Mouse (Mus musculus): Measurements from ENCODE around the gene Mad1l1. TPM values are rescaled to one million over a fixed set of nuclear protein-coding genes. Genes with fewer than 3 reads are reported as not detected.

Gene Mad1l1
- polyA plus RNA-seq, 1 experiment from 2014 or later: 39.8 TPM

DNA sequence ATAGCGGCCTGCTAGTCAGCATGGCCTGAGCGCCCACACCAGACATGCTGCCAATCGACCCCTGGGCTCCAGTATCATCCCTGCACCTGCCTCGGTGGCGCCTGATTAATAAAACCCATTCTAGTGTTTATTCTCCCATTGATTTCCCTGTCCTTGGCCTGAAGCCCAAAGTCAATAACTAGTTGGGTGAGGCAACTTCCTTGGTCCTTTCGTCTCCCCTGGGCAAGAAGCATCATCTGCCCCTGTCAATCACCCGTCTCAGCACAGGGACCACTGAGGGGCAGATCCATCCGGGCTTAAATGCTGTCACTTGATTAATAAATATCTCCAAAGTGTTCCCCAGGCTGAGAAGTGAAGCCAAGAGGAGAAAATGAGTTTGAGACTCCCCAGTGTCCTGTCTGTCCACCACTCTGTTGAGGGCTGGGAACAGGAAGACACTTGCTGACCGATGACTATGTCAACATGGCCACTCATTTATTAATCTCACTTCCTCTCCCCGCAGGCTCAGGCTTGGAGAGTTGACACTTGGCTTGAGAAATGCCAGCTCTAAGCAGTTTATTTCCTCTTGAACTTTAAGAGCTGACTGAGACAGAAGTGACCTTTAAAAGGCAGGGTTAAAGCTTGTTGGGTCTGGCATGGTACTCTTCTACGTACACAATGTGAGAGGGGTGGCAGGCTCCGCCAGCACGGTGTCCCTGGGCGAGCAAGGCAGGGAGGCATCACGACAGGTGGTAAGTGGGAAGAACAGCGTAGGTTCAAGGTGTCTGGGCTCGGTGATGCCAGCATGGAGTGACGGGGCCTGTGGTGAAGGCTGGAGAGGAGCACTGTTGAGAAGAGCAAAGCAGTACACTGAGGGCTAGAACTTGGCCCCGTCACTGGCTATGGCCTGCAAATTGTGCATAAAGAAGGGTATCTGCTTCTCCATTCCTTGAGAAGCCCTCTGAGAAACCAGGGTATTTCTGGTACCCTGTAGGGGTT is 114.3 kb downstream of the Mad1l1 start:
- no peak overlapping the region for H3K4me3 ChIP-seq (replicated peaks)
- H3K9ac ChIP-seq: no peak overlapping the region
- H3K27me3 ChIP-seq (replicated peaks): no peaks in the 10 kb centered on the region
- peaks cover 7% of the 10 kb centered on the region; the same call in 1 of the 2 replicates for H3K4me1 ChIP-seq
- WGBS: 75% methylated on average over 19 of the region's 19 CpGs
- H3K9me3 ChIP-seq: no peaks in the 10 kb centered on the region
- H3K4me2 ChIP-seq: no peak overlapping the region
- no peaks in the 10 kb centered on the region for H3K36me3 ChIP-seq
- no peak for ATAC-seq (ENCODE audit: insufficient read depth, low FRiP score, low read depth)
- H3K27ac ChIP-seq: no peak overlapping the region

DNA sequence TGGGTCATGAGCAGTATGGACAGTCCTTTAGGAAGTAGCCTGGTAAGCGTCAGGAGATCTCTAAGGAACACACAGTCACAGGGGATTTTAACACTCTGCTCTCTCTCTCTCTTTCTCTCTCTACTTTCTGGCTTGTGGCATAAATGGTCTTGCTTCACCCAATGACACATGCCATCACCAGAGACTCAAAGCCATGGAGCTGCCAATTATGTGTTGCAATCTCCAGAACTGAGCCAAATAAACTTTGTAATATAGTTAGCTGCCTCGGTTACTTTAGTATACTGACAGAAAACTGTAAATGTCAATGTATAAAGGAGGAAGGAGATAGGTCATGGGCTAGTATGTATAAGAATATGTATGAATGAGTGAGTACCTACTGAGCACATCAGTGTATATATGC is 115.4 kb downstream of the Mad1l1 start:
- H3K27ac ChIP-seq: no peak overlapping the region
- H3K4me1 ChIP-seq: peaks cover 7% of the 10 kb centered on the region; the same call in 1 of the 2 replicates
- no peaks in the 10 kb centered on the region for H3K9me3 ChIP-seq
- no peak for ATAC-seq (ENCODE audit: insufficient read depth, low FRiP score, low read depth)
- 83% methylated on average over 2 of the region's 2 CpGs for WGBS
- H3K27me3 ChIP-seq (replicated peaks): no peaks in the 10 kb centered on the region
- H3K36me3 ChIP-seq: no peaks in the 10 kb centered on the region
- no peak overlapping the region for H3K9ac ChIP-seq
- H3K4me2 ChIP-seq: no peak overlapping the region
- no peak overlapping the region for H3K4me3 ChIP-seq (replicated peaks)

DNA sequence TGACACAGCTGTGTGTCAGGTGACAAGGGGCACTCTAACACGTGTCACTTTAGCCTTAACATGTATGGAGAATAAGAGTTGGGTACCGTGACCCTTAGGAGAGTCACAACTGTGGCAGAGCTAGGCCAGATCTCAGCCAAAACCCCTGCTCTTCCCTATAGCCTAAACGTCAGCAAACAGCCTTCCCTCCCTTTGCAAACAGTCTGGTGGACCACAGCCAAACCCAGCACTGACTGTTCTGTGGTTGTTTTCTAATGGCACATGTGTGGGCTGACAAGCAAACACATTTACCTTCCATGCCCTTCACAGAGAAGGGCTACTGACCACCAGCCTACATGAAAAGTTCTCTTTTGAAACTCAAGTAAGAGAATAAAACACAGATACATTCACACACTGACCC is 116.9 kb downstream of the Mad1l1 start:
- Histone ChIP-seq H3K4me3 (replicated peaks) (no peak overlapping the region), H3K4me2 (no peak overlapping the region), H3K36me3 (no peaks in the 10 kb centered on the region), H3K27ac (no peak overlapping the region), H3K4me1 (peaks cover 7% of the 10 kb centered on the region; the same call in 1 of the 2 replicates), H3K9me3 (no peaks in the 10 kb centered on the region), H3K27me3 (replicated peaks) (no peaks in the 10 kb centered on the region), H3K9ac (no peak overlapping the region)
- ATAC-seq (ENCODE audit: insufficient read depth, low FRiP score, low read depth): no peak
- WGBS: 64% methylated on average over 3 of the region's 3 CpGs

DNA sequence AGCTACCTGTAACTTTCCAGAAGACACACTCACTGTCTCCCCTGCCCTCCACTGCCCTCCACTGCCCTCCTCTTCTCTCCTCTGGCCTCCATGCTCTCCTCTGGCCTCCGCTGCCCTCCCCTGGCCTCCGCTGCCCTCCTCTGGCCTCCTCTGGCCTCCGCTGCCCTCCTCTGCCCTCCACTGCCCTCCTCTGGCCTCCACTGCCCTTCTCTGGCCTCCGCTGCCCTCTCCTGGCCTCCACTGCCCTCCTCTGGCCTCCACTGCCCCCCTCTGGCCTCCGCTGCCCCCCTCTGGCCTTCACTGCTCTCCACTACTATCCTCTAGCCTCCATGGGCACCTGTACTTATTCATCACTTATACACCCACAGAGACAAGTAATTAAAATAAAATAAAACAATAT is 117.3 kb downstream of the Mad1l1 start:
- Histone ChIP-seq H3K9me3 (no peaks in the 10 kb centered on the region), H3K4me3 (replicated peaks) (no peak overlapping the region), H3K4me1 (peaks cover 7% of the 10 kb centered on the region; the same call in 1 of the 2 replicates), H3K9ac (no peak overlapping the region), H3K36me3 (no peaks in the 10 kb centered on the region), H3K4me2 (no peak overlapping the region), H3K27me3 (replicated peaks) (no peaks in the 10 kb centered on the region), H3K27ac (no peak overlapping the region)
- 88% methylated on average over 5 of the region's 5 CpGs for WGBS
- no peak for ATAC-seq (ENCODE audit: insufficient read depth, low FRiP score, low read depth)

DNA sequence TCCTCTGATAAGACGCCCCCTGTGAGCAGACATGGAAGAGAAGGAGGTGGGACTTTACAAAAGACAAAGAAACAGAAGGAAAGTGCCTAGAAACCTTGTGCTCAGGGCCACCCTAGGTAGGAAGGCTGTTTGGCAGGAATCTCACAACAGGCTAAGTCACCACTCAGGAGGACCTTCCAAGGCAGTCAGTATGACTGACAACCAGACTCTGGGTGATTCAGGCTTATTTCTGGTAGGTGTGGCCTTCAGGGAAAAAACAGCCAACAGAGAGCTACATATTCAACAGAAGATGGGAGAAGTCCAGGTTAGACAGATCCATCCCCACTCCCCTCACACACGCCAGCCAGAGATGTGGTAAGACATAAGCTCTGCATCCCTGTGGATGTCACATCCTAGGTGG is 118.9 kb downstream of the Mad1l1 start:
- Histone ChIP-seq H3K27me3 (replicated peaks) (no peaks in the 10 kb centered on the region), H3K9ac (no peak overlapping the region), H3K4me3 (replicated peaks) (no peak overlapping the region), H3K4me1 (no peaks in the 10 kb centered on the region; the same call in 1 of the 2 replicates), H3K36me3 (no peaks in the 10 kb centered on the region), H3K4me2 (no peak overlapping the region), H3K27ac (no peak overlapping the region), H3K9me3 (no peaks in the 10 kb centered on the region)
- 89% methylated on average over 2 of the region's 2 CpGs for WGBS
- ATAC-seq (ENCODE audit: insufficient read depth, low FRiP score, low read depth): no peak

DNA sequence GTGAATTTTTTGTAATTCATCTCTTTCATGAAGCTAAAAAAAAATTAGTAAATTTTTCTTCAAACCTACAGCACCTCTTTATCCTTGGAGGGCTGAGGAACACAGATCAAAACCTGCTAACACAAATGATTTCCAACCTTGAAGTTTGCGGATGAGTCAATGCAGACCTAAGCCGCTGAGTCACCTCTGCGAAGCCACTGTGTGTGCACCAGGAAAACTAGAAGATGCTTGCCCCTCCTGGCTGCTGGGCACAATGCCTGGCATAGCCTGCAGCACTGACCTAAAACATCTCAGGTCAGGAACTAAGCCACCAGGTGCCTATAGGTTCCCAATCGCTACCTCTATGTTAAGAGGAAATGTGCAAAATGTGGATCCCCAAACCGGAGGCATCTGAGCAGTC is 119.8 kb downstream of the Mad1l1 start:
- H3K4me2 ChIP-seq: no peak overlapping the region
- WGBS: 92% methylated on average over 5 of the region's 5 CpGs

DNA sequence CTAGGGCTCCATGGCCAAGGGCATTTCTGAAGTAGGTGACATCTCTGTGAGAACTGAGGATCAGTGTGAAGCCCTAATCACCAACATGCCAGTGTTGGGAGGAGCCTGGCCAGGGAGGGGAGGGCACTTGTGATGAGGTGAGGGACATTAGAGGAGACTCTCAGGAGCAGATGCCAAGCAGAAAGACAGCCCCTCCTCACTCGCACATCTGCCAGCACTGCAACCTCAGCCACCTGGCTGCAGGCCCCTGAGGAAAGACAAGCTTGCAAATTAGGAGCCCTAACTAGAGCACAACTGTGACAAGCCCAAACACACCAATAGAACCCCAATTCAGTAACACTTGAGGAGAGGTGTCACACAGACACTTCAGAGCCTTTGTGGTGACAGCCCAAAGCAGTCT is 120.2 kb downstream of the Mad1l1 start:
- ATAC-seq (ENCODE audit: insufficient read depth, low FRiP score, low read depth): no peak
- H3K27ac ChIP-seq: no peak overlapping the region
- no peak overlapping the region for H3K4me3 ChIP-seq (replicated peaks)
- H3K36me3 ChIP-seq: no peaks in the 10 kb centered on the region
- no peak overlapping the region for H3K9ac ChIP-seq
- no peaks in the 10 kb centered on the region for H3K9me3 ChIP-seq
- H3K27me3 ChIP-seq (replicated peaks): no peaks in the 10 kb centered on the region
- no peak overlapping the region for H3K4me2 ChIP-seq
- no peaks in the 10 kb centered on the region; the same call in 1 of the 2 replicates for H3K4me1 ChIP-seq
- WGBS: 75% methylated on average over 1 of the region's 1 CpGs

More for the DNA sequence above, 119.8 kb downstream of the Mad1l1 start:
- no peaks in the 10 kb centered on the region for H3K27me3 ChIP-seq (replicated peaks)
- H3K9ac ChIP-seq: no peak overlapping the region
- H3K4me3 ChIP-seq (replicated peaks): no peak overlapping the region
- ATAC-seq (ENCODE audit: insufficient read depth, low FRiP score, low read depth): no peak
- H3K9me3 ChIP-seq: no peaks in the 10 kb centered on the region
- no peak overlapping the region for H3K27ac ChIP-seq
- no peaks in the 10 kb centered on the region for H3K36me3 ChIP-seq
- no peaks in the 10 kb centered on the region; the same call in 1 of the 2 replicates for H3K4me1 ChIP-seq

DNA sequence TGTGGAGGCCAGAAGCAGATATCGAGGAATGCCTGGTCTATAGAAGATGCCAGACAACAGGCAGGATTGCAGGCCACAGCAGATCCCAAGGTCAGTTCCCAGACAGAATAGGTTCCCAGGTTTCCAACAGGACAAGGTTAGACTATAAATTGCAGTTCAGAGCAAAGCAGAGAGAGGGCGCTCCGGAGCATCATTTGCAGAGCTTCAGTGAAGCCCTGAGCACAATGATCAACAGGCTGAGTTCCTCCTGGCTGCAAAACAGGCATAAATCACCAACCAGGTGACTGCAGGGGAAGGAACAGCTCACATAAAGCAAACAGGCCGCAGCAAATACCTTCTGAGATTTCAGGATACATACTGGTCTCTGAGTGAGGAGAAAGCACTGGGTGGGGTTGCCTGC is 123.6 kb downstream of the Mad1l1 start:
- Histone ChIP-seq H3K27ac (no peak overlapping the region), H3K4me1 (no peaks in the 10 kb centered on the region), H3K4me3 (replicated peaks) (no peak overlapping the region), H3K4me2 (no peak overlapping the region), H3K9me3 (no peaks in the 10 kb centered on the region), H3K9ac (no peak overlapping the region), H3K27me3 (replicated peaks) (no peaks in the 10 kb centered on the region), H3K36me3 (no peaks in the 10 kb centered on the region)
- 28% methylated on average over 4 of the region's 4 CpGs for WGBS
- no peak for ATAC-seq (ENCODE audit: insufficient read depth, low FRiP score, low read depth)

DNA sequence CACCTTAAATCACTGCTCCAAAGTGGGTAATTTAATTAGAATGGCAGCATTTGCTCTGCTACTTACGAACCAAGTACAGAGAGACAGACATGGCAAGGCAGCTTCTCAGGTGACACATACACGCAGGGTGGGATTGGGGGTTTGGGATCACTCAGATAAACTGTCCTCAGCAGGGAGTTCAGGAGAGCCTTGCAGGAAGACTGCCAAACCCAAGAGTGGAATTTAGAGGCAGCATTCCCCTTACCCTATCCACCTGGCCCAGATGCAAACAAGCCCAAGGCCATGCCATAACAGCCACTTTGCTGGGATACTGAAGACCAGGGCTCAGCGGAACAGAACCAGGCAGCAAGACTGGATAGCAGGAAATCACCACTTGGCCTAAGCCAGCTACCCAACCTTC is 124.9 kb downstream of the Mad1l1 start:
- H3K27ac ChIP-seq: no peak overlapping the region
- no peaks in the 10 kb centered on the region for H3K9me3 ChIP-seq
- H3K27me3 ChIP-seq (replicated peaks): no peaks in the 10 kb centered on the region
- no peak overlapping the region for H3K4me2 ChIP-seq
- H3K9ac ChIP-seq: no peak overlapping the region
- no peak for ATAC-seq (ENCODE audit: insufficient read depth, low FRiP score, low read depth)
- no peaks in the 10 kb centered on the region for H3K4me1 ChIP-seq
- no peak overlapping the region for H3K4me3 ChIP-seq (replicated peaks)
- H3K36me3 ChIP-seq: no peaks in the 10 kb centered on the region
- WGBS: 95% methylated on average over 3 of the region's 3 CpGs

DNA sequence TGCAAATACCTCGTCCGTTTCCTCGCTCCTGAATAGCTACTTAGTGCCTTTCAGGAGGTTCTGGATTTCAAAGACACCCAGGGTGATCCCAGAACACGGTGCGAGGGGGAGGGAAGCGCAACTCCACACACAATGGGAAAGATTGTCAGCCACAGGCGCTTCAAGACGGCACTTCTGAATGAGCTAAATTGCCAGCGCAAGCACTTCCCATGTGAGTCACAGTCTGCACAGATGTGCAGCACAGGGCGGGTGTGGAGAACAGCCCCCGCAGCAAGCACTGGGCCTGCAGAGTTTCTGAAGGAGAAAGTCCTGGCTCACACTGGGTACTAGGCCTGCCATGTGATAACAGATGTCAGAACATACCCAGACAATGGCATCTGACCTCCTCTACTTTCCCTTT is 127.2 kb downstream of the Mad1l1 start:
- no peaks in the 10 kb centered on the region for H3K9me3 ChIP-seq
- H3K9ac ChIP-seq: no peak overlapping the region
- no peak for ATAC-seq (ENCODE audit: insufficient read depth, low FRiP score, low read depth)
- H3K4me1 ChIP-seq: no peaks in the 10 kb centered on the region
- 81% methylated on average over 11 of the region's 11 CpGs for WGBS
- H3K4me3 ChIP-seq (replicated peaks): no peak overlapping the region
- H3K27ac ChIP-seq: no peak overlapping the region
- no peaks in the 10 kb centered on the region for H3K36me3 ChIP-seq
- H3K27me3 ChIP-seq (replicated peaks): no peaks in the 10 kb centered on the region
- H3K4me2 ChIP-seq: no peak overlapping the region

DNA sequence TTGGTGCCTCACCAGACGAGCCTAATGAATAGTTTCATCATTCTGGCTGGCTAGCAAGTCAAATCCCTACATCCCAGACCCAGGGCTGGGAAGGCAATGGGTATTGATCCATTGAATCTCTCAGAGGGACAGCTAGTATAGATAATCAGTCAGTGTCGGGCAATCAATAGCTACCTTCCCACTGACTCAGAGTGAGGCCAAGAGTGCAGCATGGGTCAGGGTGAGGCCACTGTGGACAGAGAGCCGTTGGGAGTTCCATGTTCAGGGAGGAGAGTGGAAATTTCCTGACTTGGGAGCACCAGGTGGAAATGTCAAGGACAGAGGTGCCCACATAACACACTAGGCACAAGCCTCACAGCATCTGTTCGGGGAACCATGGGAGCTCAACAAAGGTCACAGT is 129.8 kb downstream of the Mad1l1 start:
- H3K27me3 ChIP-seq (replicated peaks): no peaks in the 10 kb centered on the region
- H3K9me3 ChIP-seq: no peaks in the 10 kb centered on the region
- H3K4me3 ChIP-seq (replicated peaks): no peak overlapping the region
- H3K4me2 ChIP-seq: no peak overlapping the region
- H3K36me3 ChIP-seq: no peaks in the 10 kb centered on the region
- no peak overlapping the region for H3K27ac ChIP-seq
- 60% methylated on average over 4 of the region's 4 CpGs for WGBS
- H3K9ac ChIP-seq: no peak overlapping the region
- no peak for ATAC-seq (ENCODE audit: insufficient read depth, low FRiP score, low read depth)
- H3K4me1 ChIP-seq: no peaks in the 10 kb centered on the region

DNA sequence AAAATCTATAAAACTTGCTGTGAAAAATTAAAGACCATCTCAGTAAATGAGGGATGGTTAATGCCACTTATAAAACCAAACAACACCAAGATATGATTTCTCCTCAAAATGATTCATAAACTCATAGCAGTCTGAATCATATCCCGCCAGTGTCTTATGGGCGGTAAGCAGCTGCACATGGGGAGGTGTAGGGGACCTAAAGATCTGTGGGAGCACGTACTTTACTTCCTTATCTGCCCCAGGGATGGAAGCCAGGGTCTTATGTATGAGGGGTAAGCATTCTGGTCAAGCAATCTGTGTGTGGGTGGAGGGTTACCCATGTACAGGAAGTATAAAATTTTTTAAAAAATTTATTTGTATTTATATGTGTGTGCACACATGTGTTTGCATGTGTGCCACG is 135.0 kb downstream of the Mad1l1 start:
- 88% methylated on average over 4 of the region's 4 CpGs for WGBS
- no peak overlapping the region for H3K4me2 ChIP-seq
- no peak for ATAC-seq (ENCODE audit: insufficient read depth, low FRiP score, low read depth)
- no peaks in the 10 kb centered on the region for H3K9me3 ChIP-seq
- H3K27ac ChIP-seq: no peak overlapping the region
- no peak overlapping the region for H3K4me3 ChIP-seq (replicated peaks)
- H3K9ac ChIP-seq: no peak overlapping the region
- H3K4me1 ChIP-seq: no peaks in the 10 kb centered on the region
- no peaks in the 10 kb centered on the region for H3K36me3 ChIP-seq
- H3K27me3 ChIP-seq (replicated peaks): no peaks in the 10 kb centered on the region
